Mouse (Mus musculus) T-helper 2 cell (primary cell): ENCODE results near the gene Setd1b.

ENCODE experiments used
- in situ Hi-C: fragments of 300-600 bp; cut with MboI, MseI; formaldehyde crosslinking; loops from one replicate; pipeline ENCODE4 v1.15.1; 2025; ENCODE audit warnings: high pct_unique_total_duplicates

Setd1b gene

DNA sequence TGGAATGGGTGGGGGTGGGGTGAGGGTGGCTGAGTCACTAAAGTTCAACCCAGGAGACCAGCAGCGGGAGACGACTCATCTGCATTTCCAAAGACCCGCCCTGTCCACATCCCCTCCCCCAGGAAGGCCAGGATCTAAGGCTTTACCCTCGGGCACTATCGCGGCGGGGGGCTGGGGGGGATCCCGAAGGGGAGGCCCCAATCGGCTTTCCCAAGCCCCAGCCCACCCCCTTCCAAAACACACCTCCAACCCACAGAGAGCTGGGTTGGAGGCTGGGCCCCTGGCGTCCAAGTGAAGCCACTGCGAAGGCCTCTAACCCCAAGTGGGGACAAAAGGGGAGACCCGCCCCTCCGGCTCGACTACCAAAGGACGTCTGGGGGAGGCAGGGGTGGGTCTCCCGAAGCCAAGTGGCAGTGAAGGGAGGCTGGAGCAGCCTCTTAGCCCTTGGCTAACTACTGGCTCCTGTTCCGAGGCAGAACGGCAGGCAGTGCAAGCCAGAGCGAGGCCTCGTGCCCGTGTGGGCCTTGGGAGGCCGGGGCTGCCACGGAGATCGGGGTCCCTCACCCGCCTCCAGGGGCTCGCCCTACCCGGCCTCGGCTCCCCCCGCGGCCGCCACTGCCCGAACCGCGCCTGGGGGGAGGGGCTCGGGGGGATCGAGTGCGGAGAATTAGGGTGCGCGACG, 3.6 kb upstream of the Setd1b start:
- in situ Hi-C loops = loop anchor here (10.0 to 25.0 kb wide), 4 partner anchors 1001 to 1751 kb away; partner anchors contain the start of genes Ccdc63, Kmt5a, Naa25 and Rilpl1

DNA sequence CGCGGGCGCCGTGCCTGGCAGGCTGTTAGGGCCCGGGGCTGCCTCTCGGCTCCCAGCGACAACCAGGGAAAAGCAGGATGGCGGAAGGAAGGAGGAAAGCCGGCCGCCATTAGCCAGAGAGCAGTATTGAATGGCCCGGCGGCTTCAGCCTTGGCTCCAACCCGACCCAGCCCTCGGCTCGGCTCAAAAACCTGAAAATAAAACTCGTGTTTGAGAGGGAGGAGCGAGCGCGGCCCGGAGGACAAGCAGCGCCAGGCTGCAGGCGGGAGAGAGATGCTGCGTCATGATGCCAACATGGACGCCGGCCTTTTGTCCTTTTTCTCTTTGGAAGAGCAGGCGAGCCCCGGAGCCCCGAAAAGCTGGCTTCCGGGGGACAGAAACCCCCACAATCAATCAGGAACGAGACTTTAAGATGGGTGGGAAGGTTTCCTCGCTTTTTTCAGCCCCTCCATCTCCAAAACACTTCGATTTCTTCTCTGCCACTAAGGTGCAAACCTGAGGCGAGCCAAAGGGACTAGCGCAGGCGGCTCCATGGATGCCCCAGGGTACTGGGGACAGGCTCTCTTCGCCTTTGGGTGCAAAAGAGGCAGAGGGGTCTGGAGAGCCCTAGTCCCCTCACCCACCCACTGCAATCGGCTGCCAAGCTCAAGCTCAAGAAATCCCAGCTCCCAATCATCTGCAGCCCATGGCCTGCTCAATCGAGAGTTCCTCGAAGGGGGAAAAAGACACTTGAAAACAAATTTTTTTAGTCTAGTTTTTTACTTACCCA, 2.9 kb upstream of the Setd1b start:
- in situ Hi-C loops = loop anchor here (10.0 to 25.0 kb wide), 4 partner anchors 1002 to 1752 kb away; partner anchors contain the start of genes Ccdc63, Kmt5a, Naa25 and Rilpl1

- in situ Hi-C loops = loop anchor here (10.0 to 25.0 kb wide), 4 partner anchors 1003 to 1753 kb away; partner anchors contain the start of genes Ccdc63, Kmt5a, Naa25 and Rilpl1
Measured at GRCm38 (mm10) chr5:123139722-123140627, 2.0 kb upstream of the Setd1b start.

DNA sequence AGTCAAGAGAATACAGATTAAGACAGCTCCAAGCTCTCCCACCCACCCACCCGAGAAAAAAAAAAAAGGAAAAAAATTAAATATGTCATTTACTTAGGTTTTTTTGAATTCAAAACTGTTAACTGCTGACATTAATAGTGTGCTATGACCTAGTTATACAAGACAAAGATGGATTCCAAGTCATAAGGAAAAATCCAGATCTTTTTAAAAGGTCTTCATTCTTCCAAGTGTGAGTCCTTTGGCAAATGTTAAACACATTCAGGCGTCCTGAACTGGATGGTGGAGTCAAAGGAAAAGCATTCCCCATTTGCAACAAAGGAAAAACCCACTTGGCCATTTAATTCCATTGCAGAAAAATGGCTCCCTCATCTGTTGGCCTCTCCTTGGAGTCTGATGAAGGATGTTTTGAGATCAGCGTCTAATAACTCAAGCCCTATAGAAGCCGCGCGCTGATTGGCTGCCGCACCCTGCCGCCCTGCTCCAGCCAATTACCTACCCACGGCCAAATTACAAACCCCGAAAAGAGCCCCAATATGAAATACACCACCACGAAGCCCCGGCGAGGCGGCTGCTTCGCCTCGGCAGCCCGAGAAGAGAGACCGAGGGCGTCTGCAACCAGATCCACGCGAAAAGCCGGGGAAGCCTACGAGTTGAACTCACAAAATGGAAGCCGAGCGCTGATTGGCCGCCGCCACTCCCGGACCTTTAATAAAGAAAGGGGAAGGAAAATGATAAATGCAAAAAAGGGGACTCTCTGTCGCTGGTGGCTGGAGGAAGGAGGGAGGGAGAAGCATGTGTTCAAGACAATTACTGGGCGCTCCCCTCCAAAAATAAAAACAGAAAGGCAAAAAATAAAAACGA, 1.1 kb upstream of the Setd1b start:
- in situ Hi-C loops = loop anchor here (25.0 kb wide), 3 partner anchors 1004 to 1754 kb away; partner anchors contain the start of genes Ccdc63, Kmt5a, Naa25 and Sbno1

DNA sequence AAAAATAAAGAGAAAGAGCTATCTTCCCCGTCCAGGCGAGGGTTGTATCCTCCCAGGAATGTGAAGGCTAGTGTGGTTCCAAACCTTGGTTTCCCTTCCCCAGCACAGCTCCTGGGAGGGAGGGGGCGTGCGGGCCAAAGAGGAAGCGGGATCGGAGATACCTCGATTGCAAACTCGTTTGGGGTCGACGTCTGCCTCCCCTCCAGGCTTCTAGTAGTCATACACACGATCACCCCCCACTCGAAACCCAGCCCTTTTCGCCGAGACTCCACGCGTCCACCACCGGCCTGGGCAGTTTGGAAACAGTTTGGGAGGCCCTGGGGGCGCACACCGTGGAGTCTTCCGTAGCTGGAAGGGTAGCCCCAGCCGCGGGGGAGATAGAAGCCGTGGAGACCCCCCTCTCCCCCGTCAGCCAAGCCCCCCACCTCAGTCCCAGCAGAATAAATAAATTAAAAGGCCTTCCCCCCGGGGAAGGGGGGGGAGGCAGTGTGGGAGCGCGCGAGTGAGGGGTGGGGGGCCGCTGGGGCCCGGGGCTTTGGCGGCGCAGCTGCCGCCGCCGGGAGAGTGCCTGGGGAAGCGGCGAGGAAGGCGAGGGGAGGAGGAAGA, 335 bp upstream of the Setd1b start:
- in situ Hi-C loops = loop anchor here (25.0 kb wide), 3 partner anchors 1004 to 1754 kb away; partner anchors contain the start of genes Ccdc63, Kmt5a, Naa25 and Sbno1

DNA sequence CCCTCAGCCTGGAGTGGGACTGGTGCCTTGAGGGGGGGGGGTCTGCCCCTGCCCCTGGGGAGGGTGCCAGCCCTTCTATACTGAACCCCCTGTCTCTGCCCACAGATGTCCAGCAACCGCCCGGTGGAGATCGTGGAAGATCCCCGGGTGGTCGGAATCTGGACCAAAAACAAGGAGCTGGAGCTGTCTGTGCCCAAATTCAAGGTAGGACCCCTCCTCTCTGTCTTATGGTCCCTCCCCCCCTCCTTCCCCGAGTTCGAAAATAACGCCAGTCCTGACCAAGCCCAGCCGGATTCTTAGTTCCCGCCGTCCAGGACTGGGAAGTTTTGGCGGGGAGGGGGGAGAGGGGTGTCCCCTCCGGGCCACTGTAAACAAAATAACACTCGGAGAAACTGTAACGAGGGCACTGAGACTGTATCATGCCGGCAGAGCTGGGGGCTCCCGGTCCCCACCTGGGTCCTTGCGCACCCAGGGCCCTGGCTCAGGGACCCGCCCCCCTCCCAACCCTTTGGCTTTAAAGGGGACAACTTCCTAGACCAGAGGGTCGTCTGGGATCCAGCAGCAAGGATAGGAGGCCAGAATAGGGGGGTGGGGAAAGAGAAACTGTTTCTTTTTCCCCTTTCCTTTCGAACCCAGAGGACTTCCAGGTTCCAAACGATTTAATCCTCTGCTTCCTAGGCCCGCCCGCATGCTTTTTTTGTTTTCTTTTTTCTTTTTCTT, 1.4 kb downstream of the Setd1b start:
- in situ Hi-C loops = loop anchor here (25.0 kb wide), 3 partner anchors 1006 to 1756 kb away; partner anchors contain the start of genes Ccdc63, Kmt5a, Naa25 and Sbno1

GRCm38 (mm10) chr5:123143971-123144745, 2.2 kb downstream of the Setd1b start:
- in situ Hi-C loops = loop anchor here (25.0 kb wide), 3 partner anchors 1007 to 1757 kb away; partner anchors contain the start of genes Ccdc63, Kmt5a, Naa25 and Sbno1

- in situ Hi-C loops = loop anchor here (25.0 kb wide), 3 partner anchors 1008 to 1758 kb away; partner anchors contain the start of genes Ccdc63, Kmt5a, Naa25 and Sbno1
Measured at GRCm38 (mm10) chr5:123144746-123145590, 3.0 kb downstream of the Setd1b start.

GRCm38 (mm10) chr5:123146357-123146756, 4.4 kb downstream of the Setd1b start:
- in situ Hi-C loops = loop anchor here (25.0 kb wide), 3 partner anchors 1009 to 1759 kb away; partner anchors contain the start of genes Ccdc63, Kmt5a, Naa25 and Sbno1

DNA sequence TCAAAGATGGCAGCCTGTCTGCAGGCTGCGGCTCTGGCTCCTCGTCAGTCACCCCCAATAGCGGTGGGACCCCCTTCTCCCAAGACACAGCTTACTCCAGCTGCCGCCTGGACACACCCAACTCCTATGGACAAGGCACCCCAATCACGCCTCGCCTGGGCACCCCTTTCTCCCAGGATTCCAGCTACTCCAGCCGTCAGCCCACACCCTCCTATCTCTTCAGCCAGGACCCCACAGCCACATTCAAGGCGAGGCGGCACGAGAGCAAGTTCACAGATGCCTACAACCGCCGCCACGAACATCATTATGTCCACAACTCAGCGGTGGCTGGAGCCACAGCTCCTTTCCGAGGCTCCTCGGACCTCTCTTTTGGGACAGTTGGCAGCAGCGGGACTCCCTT, 5.6 kb downstream of the Setd1b start:
- in situ Hi-C loops = loop anchor here (25.0 kb wide), 3 partner anchors 1010 to 1760 kb away; partner anchors contain the start of genes Ccdc63, Kmt5a, Naa25 and Sbno1

DNA sequence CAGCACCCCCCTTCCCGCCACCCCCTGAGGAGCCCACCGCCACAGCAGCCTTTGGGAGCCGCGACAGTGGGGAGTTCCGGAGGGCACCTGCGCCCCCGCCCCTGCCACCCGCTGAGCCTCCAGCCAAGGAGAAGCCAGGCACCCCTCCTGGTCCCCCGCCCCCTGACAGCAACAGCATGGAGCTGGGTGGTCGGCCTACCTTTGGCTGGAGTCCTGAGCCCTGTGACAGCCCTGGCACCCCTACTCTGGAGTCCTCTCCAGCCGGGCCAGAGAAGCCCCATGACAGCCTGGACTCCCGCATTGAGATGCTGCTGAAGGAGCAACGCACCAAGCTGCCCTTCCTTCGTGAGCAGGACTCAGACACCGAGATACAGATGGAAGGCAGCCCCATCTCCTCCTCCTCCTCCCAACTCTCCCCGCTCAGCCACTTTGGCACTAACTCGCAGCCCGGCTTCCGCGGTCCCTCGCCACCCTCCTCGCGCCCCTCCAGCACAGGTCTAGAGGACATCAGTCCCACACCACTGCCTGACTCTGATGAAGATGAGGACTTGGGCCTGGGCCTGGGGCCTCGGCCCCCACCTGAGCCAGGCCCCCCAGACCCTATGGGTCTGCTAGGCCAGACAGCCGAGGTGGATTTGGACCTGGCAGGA, 6.2 kb downstream of the Setd1b start:
- in situ Hi-C loops = loop anchor here (25.0 kb wide), 3 partner anchors 1011 to 1761 kb away; partner anchors contain the start of genes Ccdc63, Kmt5a, Naa25 and Sbno1

GRCm38 (mm10) chr5:123149451-123150400, 7.7 kb downstream of the Setd1b start:
- in situ Hi-C loops = loop anchor here (5.0 to 25.0 kb wide), 4 partner anchors 72 to 1762 kb away; partner anchors contain the start of genes Ccdc63, Kmt5a, Naa25 and Sbno1

GRCm38 (mm10) chr5:123150641-123151040, 8.6 kb downstream of the Setd1b start:
- in situ Hi-C loops = loop anchor here (5.0 kb wide), 1 partner anchor 73 kb away; no protein-coding TSS in a partner anchor

DNA sequence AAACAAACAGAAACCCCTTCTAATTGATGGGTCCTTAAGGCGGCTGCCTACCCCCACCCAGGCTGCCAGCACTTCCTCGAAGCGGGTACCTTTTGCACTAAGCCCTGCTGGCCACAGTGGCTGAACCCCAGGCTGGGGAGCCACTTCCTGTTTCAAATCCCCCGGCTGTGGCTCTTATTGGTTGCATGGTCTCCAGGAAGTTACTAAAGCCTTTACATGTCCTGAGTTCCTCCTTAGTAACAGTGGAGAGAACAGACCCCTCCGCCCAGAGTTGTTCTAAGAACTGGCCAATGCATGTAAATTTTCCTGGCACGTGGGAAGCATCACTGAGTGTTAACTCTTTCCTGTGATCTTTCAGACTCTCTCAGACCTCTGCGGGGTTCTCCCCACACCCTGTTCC, 9.1 kb downstream of the Setd1b start:
- in situ Hi-C loops = loop anchor here (5.0 kb wide), 1 partner anchor 74 kb away; no protein-coding TSS in a partner anchor
